Mouse (Mus musculus): Measurements from ENCODE around the gene Sgcd. TPM values are rescaled to one million over a fixed set of nuclear protein-coding genes. Genes with fewer than 3 reads are reported as not detected.
"Not testable (repeated sequence)": the region's sequence is repeated elsewhere in the genome, so short reads cannot be mapped to it uniquely, and the experiment has no call there.

Gene Sgcd
- total RNA-seq, 2 experiments from 2014 or later, result 11.4 to 17.4 TPM

DNA sequence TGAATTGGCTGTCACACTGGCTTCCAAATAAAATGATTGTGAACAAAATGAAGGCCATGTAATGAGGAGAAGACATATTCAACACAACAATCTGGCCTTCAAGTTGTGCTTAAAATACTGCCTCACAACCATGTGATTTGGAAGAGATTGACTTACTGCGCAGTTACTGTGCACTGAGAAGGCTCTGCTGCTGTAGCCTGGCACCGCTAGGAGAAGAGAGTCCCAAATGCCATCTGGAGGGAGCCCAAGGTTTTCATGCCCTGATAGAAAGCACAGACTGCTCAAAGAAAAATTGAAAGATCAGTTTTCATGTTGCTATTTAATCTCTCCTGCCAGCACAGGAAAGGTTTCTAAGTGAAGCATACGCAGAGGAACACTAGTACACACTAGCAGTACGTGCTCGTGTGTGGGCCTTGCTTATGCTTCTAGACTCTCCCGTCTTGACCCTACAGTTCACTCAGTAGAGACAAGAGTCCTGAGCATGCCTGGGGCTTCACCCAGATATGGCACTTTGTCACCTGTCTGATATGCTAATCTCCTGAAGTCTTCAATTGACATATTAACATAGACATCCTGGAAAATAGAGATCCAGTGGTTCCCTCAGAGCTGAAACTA, 184.6 kb downstream of the Sgcd start:
- DNase-seq (ENCODE audit: low spot score in 2 of 2), result no peak
- intact Hi-C loops (cut with DNase I), result no loop called here

DNA sequence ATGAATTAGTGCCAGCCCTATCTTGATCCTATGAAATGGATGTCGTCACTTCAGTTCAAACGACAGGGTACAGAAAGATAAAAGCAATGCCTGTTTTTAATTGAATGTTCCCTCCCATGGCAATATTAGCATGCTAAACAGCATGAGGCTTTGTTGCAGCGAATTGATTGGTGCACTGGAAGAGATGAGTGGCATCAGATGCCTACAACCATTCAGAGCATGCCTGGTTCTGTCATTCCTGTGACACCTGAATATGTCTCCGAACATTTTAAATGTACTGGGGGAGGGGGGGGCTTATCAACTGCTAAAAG, 210.9 kb downstream of the Sgcd start:
- intact Hi-C loops (cut with DNase I), result no loop called here
- no peak for DNase-seq (ENCODE audit: low spot score in 2 of 2)

DNA sequence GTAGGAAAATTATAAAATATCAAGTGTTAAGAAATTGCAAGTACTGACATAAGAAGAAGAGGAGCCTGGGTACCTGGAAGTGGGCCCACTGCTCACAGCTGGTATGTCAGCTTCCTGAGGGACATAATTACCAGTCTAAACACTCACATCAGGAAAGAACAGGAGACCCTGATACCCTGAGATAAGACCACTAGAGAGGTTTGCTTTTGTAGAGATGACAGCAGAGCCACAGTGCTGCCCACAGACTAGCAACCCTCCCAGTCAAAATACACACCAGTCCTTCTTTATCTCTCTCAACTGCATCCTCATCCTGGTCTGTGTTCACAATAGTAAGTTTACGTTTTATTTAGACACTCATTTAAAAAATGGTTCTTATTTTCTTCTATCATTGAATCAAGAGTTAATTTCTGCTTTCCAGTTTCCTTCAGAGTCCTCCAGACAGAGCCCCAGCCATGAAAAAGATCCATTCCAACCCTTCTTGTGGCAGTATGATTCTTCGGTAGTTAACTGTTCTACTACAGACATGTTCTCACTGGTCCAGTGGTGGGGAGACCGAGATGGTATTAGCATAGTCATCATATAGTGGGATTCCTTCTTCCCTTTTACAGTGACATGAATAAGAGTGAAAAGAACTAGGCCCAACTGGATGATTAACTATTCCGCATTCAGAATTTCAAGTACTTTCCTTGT, 211.4 kb downstream of the Sgcd start:
- intact Hi-C loops (cut with DNase I), result no loop called here
- no peak for DNase-seq (ENCODE audit: low spot score in 2 of 2)

DNA sequence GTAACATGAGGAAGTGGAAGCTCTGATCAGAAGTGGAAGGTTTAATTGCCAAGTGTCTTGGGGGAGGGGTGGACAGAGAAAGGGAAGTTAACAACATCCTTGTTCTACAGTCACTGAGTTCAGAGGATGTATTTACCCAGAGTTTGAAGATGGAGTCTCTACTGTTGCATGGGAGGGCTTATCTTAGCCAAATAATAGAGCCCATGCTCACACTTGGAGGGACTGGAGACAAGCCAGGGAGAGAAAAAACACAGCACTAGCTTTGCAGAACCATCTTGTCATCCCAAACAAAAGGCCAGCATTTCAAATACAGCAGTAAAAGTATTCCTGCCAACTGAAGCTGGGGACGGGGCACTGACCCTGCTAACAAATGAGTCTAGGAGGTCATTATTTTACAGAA, 212.8 kb downstream of the Sgcd start:
- DNase-seq (ENCODE audit: low spot score in 2 of 2), result no peak
- intact Hi-C loops (cut with DNase I), result no loop called here

DNA sequence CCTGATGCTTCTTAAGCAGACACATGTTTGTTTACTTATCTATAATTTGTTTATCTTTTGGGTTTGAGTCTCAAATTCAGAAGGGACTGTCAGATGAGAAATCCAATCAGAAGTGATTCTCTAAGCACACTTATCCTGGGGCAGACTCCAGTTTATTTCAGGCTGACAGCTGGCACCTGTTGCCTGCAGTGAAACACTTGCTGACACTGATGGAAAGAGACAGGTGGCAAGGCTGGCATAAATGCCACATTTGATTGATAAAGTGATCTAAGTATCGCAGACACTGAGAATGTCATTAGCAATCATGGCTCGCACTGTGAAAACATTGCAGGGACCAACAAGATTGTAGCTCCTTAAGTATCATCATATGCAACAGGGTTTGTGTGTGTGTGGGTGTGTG, 222.9 kb downstream of the Sgcd start:
- no peak for DNase-seq (ENCODE audit: low spot score in 2 of 2)
- intact Hi-C loops (cut with DNase I), result no loop called here

DNA sequence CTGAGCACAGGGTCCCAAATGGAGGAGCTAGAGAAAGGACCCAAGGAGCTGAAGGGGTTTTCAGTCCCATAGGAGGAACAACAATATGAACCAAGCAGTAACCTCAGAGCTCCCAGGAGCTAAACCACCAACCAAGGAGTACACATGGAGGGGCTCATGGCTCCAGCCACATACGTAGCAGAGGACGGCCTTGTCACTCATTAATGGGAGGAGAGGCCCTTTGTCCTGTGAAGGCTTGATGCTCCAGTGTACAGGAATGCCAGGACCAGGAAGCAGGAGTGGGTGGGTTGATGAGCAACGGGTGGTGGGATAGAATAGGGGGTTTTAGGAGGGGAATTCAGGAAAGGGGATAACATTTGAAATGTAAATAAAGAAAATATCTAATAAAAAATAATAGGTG, 225.2 kb downstream of the Sgcd start:
- DNase-seq (ENCODE audit: low spot score in 2 of 2); intact Hi-C loops (cut with DNase I): not testable (repeated sequence)

DNA sequence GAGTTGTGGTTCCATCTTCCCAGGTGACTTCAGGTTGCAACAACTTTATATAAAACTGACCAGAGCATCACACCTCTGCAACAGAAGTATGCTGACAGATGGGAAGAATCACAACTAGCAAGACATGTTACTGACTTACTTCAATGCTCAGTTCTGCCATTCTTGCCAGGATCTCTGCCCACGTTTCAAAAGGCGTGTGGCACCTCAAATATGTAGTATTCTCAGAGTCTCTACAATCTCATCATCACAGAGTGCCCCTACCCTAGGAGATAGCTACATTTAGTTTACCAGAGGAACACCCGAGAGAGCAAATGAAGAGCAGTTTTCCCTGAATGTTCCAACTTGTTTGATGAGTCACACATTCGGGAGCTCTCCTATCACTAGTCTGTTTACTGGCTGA, 229.8 kb downstream of the Sgcd start:
- intact Hi-C loops (cut with DNase I), result no loop called here
- no peak for DNase-seq (ENCODE audit: low spot score in 2 of 2)

DNA sequence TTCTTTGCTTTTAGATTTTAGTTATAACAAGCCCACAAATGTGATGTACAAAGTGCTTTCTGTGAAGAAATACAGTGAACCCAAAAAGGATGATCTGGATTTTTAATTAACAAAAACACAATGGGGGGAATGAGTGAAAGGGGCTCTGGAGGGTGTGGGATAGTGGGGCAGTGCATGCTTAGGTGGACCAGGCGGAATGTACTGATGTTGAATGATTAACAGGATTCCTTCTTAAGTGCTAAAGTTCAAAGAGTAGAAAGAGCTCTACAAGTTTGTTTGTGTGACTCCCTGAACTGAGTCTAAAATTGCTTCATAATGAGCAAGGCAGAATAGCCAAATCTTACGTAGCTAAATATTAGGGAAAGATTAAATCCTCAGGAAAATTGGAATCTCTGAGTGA, 246.0 kb downstream of the Sgcd start:
- intact Hi-C loops (cut with DNase I), result no loop called here
- DNase-seq (ENCODE audit: low spot score in 2 of 2), result no peak

DNA sequence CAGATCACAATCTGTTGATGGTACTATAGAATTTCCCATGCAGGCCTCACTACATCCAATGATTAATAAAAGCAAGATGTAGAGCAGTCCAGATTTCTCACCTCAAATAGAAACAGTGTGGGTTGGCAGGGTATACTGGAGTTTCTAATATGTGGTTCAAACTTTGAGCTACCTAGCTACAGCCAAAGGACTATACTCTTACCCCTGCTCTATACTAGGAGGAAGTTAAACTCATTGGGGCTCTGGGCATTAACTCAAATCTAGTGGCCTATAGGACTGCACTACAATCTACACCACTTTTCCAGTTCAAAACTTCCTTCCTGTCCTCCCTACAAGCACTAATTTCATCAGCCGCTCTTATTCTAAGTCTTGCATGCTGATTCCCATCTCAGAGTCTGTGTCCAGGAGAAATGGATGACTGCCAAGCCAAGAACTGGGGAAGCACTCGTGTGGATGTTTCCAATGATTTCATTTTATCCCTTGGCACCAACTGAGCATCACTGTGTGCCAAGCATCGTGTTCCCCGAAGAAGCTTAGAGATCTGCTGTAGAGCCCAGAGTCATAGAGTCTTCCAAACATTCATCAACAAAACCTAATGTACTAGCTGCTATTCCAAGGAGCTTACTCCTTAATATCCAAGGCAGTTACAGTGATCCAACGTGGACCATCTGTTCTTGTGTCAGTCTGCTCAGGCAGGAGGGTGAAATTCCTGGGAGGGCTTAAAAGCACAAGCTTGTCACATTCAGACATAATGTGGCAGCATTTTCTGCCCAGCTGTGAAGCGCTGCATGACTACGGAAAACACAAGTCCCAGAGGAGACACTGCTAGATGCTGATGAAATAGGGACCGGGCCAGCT, 283.6 kb downstream of the Sgcd start:
- intact Hi-C loops (cut with DNase I), result no loop called here
- peak; percentile 13 to 41 for DNase-seq (ENCODE audit: low spot score in 2 of 2)

DNA sequence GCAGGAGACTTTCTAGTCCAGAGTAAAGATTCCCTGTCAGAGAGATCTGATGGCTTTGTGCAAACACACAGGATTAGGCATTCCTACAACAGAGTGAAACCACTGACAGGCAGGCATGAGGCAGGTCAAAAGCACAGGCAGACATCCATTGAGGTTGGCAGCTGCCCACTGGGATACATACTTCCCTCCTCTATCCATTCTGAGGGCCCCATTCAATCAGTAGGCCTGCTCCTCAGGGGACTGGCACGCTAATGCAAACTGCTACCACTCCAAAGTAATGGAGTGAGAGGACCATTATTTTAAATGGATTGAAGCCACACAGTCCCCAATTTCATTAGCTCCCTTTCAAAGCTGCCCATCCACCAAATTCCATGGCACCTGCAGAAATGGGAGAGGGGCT, 293.2 kb downstream of the Sgcd start:
- intact Hi-C loops (cut with DNase I), result no loop called here

DNA sequence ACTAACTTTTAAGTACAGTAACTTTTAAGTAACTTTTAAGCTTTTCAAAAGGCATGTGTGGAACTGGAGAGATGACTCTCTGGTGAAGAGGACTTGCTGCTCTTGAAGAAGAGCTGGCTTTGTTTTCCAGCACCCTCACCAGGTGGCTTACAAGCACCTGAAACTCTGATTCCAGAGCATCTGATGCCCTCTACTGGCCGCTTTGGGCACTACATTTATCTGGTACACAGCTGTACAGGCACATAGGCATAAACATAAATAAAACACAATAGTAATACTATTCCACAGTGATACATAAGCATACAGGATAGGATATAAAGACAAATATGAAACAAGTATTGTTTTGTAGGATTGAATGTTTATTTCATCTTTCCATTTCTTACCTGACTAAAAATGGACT, 330.6 kb downstream of the Sgcd start:
- DNase-seq (ENCODE audit: low spot score in 2 of 2), result no peak
- intact Hi-C loops (cut with DNase I), result no loop called here

More for the DNA sequence above, 293.2 kb downstream of the Sgcd start:
- no peak for DNase-seq (ENCODE audit: low spot score in 2 of 2)

DNA sequence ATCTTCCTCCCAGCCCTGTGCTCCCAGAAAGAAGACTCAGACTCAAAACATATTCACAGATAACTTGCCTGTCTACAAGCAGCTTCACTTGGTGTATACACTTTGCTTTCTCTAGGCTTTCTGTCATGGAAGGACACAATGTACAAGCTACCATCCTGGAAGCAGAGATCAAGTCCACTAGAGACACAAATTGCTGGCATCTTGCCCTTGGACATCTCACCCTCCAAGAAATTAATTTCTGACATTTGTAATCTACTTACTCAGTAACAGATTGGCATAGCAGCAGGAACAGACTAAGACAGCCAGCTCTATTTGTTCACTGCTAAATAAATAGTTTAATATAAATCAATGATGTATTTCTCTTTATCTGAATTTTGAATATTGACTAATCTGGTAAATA, 342.9 kb downstream of the Sgcd start:
- intact Hi-C loops (cut with DNase I), result no loop called here

DNA sequence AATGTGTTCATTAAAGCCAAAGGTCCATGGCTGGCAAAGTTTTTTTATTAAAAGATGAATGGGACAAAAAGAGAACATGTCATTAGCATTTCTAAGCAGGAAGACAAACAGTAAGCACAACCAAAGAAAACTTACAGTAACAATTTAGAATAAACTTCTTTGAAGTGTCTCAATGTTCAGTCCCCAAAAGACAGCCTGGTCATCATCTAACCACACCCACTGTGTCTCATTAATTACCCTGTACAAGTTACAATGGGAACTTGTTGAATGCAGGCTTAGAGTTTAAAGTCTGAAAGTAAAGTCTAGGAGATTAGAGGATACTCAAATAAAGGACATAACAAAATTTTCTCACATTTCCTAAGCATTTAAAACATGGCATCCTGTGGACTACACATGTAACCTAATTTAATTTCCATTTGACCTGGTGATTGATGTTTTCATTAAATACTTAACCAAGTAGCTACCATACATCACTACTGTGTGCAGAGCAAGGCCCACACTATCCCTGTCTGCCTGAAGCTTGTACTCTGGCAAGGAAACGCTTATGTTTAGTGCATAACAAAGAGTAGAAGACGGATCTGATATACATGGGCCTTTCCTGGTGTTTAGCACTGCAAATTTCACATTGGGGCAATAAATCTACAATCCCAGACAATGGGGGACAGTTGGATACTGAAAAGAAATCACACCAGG, 347.1 kb downstream of the Sgcd start:
- intact Hi-C loops (cut with DNase I), result no loop called here
- no peak for DNase-seq (ENCODE audit: low spot score in 2 of 2)

More for the DNA sequence above, 342.9 kb downstream of the Sgcd start:
- no peak for DNase-seq (ENCODE audit: low spot score in 2 of 2)

DNA sequence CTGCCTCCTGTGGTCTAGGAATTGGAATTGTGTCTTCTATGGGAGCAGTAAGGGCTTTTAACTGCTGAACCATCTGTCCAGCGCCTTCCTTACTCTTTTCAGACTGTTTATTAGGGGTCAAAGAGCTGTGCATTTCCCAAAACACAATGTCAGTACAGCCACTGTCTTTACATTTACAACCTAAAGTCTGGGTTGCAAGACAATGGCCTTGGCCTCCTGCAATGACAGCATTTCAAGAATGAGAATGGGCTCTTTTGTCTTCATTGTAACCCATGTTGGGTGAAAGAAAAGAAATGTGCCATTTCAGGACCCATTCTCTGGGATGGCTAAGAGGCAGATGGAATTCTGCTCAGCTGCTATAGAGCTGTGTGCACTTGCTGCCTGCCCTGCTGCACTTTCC, 348.2 kb downstream of the Sgcd start:
- no peak for DNase-seq (ENCODE audit: low spot score in 2 of 2)
- intact Hi-C loops (cut with DNase I), result no loop called here

DNA sequence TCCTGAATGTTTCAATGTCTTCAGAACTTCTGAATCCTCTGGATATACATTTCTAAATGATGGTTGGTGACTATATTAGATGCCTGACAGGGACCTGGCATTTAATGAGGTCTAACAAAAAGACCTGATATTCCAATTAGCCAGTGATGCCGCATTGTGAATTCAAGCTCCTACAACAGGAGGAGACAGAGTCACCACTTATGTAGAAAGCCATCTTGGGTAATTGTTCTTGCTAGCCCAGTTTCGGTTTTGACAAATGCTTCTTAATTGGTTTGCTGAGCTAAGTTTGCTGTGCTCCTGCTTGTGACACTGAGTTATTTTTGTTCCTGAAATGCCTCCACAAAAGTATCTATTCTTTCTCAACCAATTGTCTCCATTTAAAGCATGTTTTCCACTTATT, 358.6 kb downstream of the Sgcd start:
- intact Hi-C loops (cut with DNase I), result no loop called here
- DNase-seq (ENCODE audit: low spot score in 2 of 2), result no peak

DNA sequence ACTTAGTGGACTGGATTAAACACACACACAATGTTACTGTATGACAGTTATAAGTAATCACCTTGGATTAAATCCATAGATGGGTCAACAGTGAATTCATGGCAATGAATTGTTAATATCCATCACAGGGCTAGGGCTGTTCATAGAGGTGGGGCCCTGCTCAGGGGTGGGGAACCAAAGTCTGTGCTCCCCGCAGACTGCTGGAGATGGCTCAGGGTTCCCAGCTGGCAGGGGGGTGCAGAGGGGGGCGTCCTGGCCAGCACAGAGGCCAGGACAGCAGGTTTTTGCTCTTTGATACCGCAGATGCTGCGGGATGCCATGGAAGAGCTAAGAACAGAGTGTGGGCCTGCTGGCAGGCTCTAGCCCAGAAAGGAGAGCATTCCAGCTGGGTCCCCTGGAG, 378.9 kb downstream of the Sgcd start:
- DNase-seq (ENCODE audit: low spot score in 2 of 2), result no peak
- intact Hi-C loops (cut with DNase I), result no loop called here

DNA sequence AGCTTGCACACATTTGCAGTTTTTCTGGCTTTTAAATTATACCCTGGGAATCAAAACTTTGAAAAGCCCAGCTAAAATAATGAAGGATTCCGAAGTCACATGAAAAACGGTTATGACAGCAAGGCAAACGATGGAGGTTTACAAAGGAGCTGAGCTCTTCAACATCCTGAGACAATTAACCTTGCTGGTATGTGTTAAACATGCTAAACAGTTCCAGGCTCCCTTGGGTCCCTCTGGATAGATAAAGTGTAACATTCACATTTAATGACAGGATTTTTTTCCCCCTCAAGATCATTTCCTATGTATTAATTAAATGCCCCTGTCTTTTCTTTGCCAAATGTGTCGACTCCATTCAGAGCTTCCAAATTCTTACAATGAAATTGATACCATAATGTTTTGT, 414.1 kb downstream of the Sgcd start:
- DNase-seq (ENCODE audit: low spot score in 2 of 2), result no peak

DNA sequence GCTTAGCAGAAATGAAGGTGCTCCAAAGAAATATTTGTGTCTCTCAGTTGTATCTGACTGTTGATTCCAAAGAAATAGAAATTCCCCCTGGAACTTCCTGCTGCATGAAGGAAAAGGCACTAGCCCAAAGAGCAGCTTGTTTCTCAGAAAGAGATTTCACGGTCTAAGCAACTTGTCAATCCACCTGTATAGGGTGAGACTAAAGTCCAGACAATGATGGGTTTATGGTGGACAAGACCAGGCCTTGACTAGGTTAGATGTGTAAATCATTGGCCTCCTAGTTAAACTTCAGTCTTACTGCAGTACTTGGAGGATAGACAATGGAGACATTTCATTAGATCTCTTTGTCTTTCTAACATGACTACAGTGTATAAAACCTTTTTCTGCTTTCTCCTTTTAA, 420.3 kb downstream of the Sgcd start:
- DNase-seq (ENCODE audit: low spot score in 2 of 2), result no peak
- intact Hi-C loops (cut with DNase I), result no loop called here

More for the DNA sequence above, 414.1 kb downstream of the Sgcd start:
- intact Hi-C loops (cut with DNase I), result no loop called here

DNA sequence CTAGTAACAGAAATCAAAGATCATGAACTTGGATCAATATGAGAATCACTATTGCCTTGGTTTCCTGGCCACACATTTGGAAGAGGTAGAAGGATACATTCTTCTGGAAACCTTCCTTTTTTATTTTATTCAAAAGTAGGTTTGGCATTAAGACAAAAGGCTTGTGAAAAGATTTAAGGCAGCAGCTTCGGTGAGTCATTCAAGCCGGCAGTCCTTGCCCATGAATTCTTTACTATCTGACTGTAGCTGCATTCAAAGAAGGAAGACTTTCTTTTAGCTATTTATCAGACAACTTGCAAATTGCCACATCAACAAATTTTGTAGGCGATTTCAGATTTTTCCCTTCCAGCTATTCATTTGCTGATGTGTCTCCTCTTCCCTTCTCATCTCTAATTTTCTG, 422.6 kb downstream of the Sgcd start:
- intact Hi-C loops (cut with DNase I), result no loop called here
- peak in 1 of 2 experiments; percentile 3 for DNase-seq (ENCODE audit: low spot score in 2 of 2)

DNA sequence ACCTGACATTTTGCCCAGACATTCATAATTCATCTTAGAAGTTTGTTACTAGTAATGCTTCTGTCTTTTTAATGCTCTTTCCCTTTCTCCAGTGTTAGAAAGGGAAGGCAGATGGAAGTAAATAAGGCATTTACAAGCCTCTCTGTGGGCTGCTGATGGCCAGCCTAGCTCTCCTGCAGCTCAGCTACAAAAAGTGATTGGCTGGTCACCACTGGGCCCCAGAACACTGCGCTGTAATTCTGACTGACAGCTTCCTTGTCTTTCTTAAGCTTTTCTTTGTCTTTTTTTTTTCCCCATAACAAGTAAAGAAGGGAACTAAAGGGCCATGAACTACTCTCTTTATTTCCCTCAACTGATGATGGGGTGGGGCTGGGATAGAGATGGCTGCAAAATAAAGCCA, 463.9 kb downstream of the Sgcd start:
- intact Hi-C loops (cut with DNase I), result no loop called here

More for the DNA sequence above, 463.9 kb downstream of the Sgcd start:
- DNase-seq (ENCODE audit: low spot score in 2 of 2), result no peak

Measured in left cerebral cortex, postnatal 36 days (tissue).